Mouse (Mus musculus) right cerebral cortex, adult 2 months (tissue): ENCODE measurements around the gene Camk2d.

Source experiments
- DNase-seq, 2 experiments: peaks; one replicate each; pipeline ENCODE4 v3.0.0; 2021 to 2022; ENCODE audit warnings: low spot score in 2 of 2

The Camk2d gene

DNA sequence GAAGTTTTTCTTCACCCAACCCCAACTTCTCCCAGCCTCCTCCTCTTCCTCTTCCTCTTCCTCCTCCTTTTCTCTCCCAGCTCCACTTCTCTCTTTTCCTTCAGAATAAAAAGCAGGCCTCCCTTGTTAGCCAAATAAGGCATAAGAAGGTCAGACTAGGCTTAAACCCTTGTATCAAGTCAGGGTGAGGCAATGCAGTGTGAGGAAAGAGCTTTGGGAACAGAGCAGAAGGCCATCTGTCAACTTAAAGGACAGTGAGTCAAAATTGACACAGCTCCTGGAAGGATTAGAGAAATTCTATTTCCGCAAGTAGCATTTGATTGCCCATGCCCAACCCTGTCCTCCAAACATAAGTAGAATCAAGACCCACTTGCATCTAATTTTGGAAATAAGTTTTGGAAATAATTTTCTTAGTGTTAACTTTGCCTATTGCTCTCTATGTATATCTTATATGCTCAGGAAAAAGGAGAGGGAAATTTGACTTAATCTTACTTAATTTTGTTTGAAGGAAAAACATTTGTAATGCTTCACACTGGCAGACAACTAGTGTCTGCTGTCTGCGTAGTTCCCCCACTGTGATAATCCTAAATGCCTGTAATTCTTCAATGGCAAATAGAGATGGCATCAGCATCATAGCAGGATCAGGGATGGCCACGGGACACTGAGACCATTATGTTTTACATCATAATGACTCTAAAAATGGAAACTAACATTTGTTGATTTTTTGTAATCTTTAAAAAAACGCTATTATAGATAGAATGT is 16.8 kb downstream of the Camk2d start:
- no peak for DNase-seq

GRCm38 (mm10) chr3:126613510-126614128 is 17.5 kb downstream of the Camk2d start:
- DNase-seq: no peak

- no peak for DNase-seq
These were observed 19.2 kb downstream of the Camk2d start for GRCm38 (mm10) chr3:126615306-126615705.

DNA sequence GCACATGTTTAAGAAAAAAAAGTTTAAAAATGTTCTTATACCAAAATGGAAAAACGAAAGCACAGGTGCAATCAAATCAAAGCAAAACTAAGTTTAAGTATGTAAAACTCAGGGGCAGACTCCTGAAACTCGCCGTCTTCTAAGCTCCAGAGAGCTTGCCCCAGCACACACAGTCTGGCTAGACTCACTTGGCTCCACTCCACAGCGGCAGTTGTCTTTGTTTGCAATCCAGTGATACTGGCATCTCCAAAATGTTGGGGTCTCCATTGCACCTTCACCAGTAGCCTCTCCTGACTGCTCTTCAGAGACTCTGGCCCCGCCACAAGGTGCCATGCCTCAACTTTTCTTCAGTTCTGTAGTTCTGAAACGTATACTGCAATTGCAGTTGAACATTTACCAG is 24.1 kb downstream of the Camk2d start:
- no peak for DNase-seq

- DNase-seq: no peak
These were observed 26.4 kb downstream of the Camk2d start for GRCm38 (mm10) chr3:126622509-126622908.

DNA sequence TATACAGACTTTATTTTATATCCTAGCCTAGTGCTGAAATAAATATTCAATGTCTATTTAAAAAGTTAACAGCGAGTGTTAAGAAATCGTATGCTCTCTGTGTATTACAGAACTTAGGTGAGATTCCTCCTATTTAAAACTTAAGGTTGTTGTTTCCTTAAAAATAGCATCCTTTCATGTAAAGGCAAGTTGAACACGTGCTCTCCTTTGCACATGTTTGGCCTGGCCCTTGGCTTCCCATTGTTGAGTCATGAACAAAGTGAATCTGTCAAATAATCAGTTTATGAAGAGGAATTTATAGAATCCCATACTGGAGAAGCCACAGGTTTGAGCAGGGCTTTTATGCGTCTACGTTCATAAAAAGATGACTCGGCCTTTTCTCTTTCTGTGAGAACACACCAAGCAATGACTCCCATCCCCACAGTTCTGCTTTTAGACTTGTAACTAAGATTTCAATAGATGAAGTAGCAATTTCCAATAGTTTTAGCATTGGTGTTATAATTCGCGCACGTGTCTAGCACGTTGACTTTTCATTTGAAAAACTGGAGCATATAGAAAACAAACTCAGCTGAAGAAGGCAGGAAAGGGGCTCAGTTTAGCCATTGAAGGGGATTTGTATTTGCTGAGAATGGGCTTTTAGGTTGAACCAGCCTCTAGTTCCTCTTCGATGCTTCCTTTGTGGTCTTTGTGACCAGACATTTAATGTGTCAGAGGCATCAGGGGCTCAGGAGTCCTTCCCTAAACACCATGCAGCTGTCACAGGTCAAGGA is 29.1 kb downstream of the Camk2d start:
- DNase-seq: no peak

DNA sequence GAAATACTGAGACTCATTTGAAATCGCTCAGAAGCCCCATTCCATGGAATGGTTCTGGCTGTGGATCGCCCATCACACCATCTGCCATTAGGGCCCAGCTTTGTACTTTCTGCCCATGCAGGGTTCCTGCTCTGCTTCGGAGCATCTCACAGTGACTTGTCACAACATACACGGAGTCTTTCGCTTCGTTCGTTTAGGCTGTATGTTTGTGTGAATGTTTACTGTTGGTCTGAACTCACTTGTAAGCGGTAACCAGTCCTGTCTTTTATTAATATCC is 29.6 kb downstream of the Camk2d start:
- no peak for DNase-seq

GRCm38 (mm10) chr3:126627968-126628367 is 31.9 kb downstream of the Camk2d start:
- no peak for DNase-seq

GRCm38 (mm10) chr3:126628380-126628779 is 32.3 kb downstream of the Camk2d start:
- DNase-seq: no peak

- DNase-seq: no peak
These were observed 32.9 kb downstream of the Camk2d start for GRCm38 (mm10) chr3:126629040-126629439.

GRCm38 (mm10) chr3:126630111-126630869 is 34.2 kb downstream of the Camk2d start:
- DNase-seq: no peak

- DNase-seq: no peak
These were observed 35.5 kb downstream of the Camk2d start for GRCm38 (mm10) chr3:126631583-126631982.

DNA sequence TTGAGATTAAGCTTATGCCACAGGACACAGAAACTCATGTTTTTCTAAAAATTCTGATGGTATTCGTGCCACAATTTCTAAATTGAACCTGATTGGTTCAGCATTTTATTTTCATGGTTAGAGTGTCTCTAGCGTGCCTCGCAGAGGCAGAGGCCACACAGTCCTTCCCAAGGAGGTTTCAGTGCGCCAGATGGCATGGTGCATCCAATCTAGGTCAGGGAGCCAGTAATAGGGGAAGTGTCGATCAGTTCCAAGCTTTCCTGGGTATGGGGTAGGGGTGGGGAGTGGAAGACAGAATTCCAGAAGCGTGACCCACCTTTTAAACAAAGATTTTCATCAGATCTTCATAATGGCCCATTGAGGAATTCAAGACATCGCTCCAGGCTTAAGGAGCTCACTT is 36.5 kb downstream of the Camk2d start:
- no peak for DNase-seq

DNA sequence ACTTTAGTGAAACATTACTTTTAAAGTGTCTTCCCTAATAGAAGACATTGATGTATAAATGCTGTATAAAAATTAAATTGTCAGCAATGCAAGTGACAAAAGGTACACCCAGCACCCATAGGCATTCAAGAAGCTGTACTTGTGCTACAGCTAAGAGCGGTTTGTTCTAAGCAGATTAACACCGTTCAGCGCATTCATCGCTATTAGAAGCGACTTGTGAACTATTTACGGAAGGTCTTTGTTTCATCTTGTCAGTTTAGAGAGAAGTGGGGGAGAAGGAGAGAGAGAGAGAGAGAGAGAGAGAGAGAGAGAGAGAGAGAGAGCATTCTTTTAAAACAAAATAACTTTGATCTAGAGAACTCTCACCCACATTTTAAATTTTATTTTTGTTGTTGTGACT is 38.1 kb downstream of the Camk2d start:
- DNase-seq: no peak

DNA sequence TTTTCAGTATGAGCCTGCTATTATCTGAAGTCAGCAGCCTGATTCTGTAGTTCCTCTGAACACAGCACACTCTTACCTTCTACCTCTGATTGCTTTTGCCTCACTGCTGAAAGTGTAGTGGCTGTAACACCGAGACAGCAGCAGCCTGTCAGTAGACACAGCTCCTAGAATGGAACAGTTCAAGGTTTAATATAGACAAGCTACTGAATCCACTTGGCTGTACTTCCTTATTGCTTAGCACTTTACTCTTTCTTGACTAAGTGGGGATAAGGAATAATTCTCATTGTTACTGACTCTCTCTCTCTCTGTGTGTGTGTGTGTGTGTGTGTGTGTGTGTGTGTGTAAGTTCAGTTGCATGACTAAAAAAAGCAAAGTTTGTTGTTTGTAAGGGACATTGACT is 42.2 kb downstream of the Camk2d start:
- no peak for DNase-seq

DNA sequence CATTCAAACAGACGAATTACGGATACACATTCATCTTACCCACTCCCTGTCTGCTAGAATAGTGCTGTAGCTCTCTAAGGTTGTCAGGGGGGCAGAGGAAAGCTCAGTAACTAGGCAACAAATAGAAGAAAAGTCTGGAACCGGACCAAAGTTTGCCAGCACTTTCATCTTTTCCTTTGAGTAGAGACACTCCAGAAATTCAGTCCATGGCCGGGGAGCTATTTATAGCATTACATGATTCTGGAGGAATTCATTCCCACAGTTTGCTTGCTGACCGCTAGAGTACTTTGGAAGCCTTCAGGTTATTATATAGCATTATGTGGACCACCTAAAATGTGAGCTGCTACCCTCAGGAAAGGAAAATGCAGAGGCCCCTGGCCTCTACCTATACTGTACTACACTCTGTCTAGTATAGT is 43.0 kb downstream of the Camk2d start:
- no peak for DNase-seq

GRCm38 (mm10) chr3:126640443-126641251 is 44.5 kb downstream of the Camk2d start:
- DNase-seq: no peak

DNA sequence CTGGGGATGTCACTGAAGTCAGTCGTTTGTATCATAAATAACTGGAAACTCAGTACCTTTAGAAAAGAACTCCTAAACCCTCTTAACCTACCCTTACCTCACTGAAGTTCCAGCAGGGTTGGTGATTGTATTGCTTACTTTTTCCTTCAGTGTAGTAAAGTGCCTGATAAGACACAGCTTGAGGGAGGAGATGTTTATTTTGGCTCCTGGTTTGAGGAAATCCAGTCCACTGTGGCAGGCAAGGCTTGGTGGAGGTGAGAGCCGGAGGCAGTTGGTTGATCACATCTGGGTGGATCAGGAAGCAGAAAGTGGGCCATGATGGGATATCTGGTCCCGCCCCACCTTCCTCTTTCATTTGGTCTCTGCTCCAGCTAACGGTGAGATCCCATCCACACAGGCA is 45.3 kb downstream of the Camk2d start:
- no peak for DNase-seq

GRCm38 (mm10) chr3:126643071-126644010 is 47.2 kb downstream of the Camk2d start:
- DNase-seq: no peak

GRCm38 (mm10) chr3:126650332-126650731 is 54.2 kb downstream of the Camk2d start:
- no peak for DNase-seq
